Mouse (Mus musculus): ENCODE measurements around the gene Igfbp7. TPM values are rescaled to one million over a fixed set of nuclear protein-coding genes. Genes with fewer than 3 reads are reported as not detected.
A peak's percentile ranks its signal among the peaks of the same experiment; 100 is the strongest.

Gene Igfbp7
- polyA plus RNA-seq (2012; fragmentation: generic; extraction: Trizol), result 201 TPM

DNA sequence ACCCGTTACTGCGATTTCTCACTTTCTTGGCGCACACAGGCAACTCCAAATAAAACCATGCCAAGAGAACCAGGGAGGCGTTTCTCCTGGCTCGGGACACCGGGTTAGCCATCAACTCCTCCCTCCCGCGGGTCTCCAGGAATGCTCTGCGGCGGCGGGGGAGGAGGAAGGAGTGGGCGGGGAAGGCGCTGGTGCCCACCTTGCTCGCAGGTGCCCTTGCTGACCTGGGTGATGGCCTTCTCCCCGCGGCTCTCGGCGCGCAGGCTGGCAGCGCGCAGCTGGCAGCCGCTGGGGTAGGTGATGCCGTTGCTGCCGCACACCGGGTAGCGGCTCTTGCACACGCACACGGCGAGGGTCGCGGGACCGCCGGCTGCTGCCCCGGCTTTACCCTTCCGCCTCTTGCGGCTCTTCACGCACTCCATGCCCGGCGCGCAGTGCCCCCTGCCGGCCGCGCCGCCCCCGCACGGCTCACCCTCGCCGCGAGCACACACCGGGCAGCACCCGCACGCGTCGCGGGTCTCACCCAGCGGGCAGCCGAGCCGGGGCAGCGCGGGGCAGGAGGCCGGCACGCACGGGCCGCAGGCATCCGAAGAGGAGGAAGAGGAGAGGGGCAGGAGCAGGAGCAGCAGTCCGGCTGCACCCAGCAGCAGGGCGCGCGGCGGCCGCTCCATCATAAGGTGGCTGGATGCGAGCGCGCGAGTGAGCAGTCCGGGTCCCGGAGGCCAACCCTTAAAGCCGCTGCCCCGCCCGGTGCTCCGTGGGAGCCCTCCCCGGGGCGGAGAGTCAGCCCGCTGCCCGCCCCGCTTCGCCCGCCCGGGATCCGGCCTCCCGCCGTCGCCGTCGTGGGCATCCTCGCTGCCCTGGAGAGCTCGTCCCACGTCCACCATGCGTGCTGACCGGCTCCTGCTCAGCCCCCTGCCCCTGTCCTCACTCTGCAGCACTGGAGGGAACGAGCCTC lies at the start of gene Igfbp7:
TSS of gene Igfbp7 (minus strand) at position 701 of the 958 bp plus-strand sequence.
- no peaks in the 10 kb centered on the region for H3K27me3 ChIP-seq (ENCODE audit: control insufficient read depth, insufficient read depth, insufficient read length)
- TF ChIP-seq MYOG (IDR thresholded peaks at IDR 0.05; ENCODE audit: control insufficient read depth in 1 of 3, insufficient read depth in 1 of 3, insufficient read length in 2 of 3, low read depth in 2 of 3) (peak in 2 of 3 experiments; percentile 1 to 23), USF1 (IDR thresholded peaks at IDR 0.05; ENCODE audit: low read depth) (no peak), E2F4 (IDR thresholded peaks at IDR 0.05; ENCODE audit: insufficient read depth) (no peak), CEBPB (IDR thresholded peaks at IDR 0.05; ENCODE audit: insufficient read depth, poor library complexity, severe bottlenecking) (no peak), POLR2AphosphoS2 (IDR thresholded peaks at IDR 0.05; ENCODE audit: insufficient read length, low read depth) (peak; percentile 72), POLR2A (IDR thresholded peaks at IDR 0.05; ENCODE audit: insufficient read length, low read depth) (peak; percentile 91), SRF (IDR thresholded peaks at IDR 0.05; ENCODE audit: control insufficient read depth, insufficient read length, low read depth) (no peak), MYOD1 (IDR thresholded peaks at IDR 0.05; ENCODE audit: control insufficient read depth in 1 of 3, insufficient read length in 2 of 3, low read depth in 2 of 3) (peak in 2 of 3 experiments; percentile 6 to 58), MAX (IDR thresholded peaks at IDR 0.05; ENCODE audit: low read depth) (no peak), REST (IDR thresholded peaks at IDR 0.05; ENCODE audit: insufficient read depth, insufficient read length) (no peak), TCF12 (IDR thresholded peaks at IDR 0.05; ENCODE audit: insufficient read depth, poor library complexity, severe bottlenecking) (no peak), TCF3 (IDR thresholded peaks at IDR 0.05; ENCODE audit: insufficient read length, low read depth) (no peak)
- H3K4me2 ChIP-seq (ENCODE audit: low read depth), result peak within 1 kb of the TSS; percentile 93
- H3K36me3 ChIP-seq (ENCODE audit: control insufficient read depth, insufficient read depth), result no peaks in the 10 kb centered on the region
- H3K79me2 ChIP-seq (ENCODE audit: control insufficient read depth, insufficient read depth), result peaks cover 32% of the 10 kb centered on the region
- H3K4me3 ChIP-seq, result peak within 1 kb of the TSS; percentile 25
- H3ac ChIP-seq (ENCODE audit: control insufficient read depth, insufficient read length), result peak within 1 kb of the TSS; percentile 84

DNA sequence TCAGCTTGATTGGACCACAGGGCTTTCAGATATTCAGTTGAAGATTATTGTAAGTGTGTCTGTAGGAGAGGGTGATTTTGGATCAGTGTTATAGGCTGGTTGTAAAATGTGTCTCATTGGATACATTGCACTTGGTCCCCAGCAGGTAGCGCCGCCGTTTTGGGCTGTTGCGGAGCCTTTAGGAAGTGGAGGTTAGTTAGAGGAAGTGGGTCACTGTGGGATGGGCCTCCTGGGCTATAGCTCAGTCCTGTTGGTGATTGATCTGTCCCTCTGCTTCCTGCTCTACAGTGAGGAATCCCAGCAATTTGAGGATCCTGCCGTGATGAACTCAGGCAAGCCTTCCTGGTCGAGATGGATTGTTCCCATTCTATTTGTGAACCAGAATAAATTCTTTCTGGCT lies 44.3 kb upstream of the Igfbp7 start:
- TF ChIP-seq MYOD1 (IDR thresholded peaks at IDR 0.05; ENCODE audit: control insufficient read depth in 1 of 3, insufficient read length in 2 of 3, low read depth in 2 of 3) (no peak), MYOG (IDR thresholded peaks at IDR 0.05; ENCODE audit: control insufficient read depth in 1 of 3, insufficient read depth in 1 of 3, insufficient read length in 2 of 3, low read depth in 2 of 3) (no peak), SRF (IDR thresholded peaks at IDR 0.05; ENCODE audit: control insufficient read depth, insufficient read length, low read depth) (no peak), POLR2A (IDR thresholded peaks at IDR 0.05; ENCODE audit: insufficient read length, low read depth) (no peak), E2F4 (IDR thresholded peaks at IDR 0.05; ENCODE audit: insufficient read depth) (no peak), USF1 (IDR thresholded peaks at IDR 0.05; ENCODE audit: low read depth) (no peak), MAX (IDR thresholded peaks at IDR 0.05; ENCODE audit: low read depth) (no peak), TCF12 (IDR thresholded peaks at IDR 0.05; ENCODE audit: insufficient read depth, poor library complexity, severe bottlenecking) (no peak), CEBPB (IDR thresholded peaks at IDR 0.05; ENCODE audit: insufficient read depth, poor library complexity, severe bottlenecking) (no peak), TCF3 (IDR thresholded peaks at IDR 0.05; ENCODE audit: insufficient read length, low read depth) (no peak), POLR2AphosphoS2 (IDR thresholded peaks at IDR 0.05; ENCODE audit: insufficient read length, low read depth) (no peak), REST (IDR thresholded peaks at IDR 0.05; ENCODE audit: insufficient read depth, insufficient read length) (no peak)
- Histone ChIP-seq H3K79me2 (ENCODE audit: control insufficient read depth, insufficient read depth) (no peaks in the 10 kb centered on the region), H3K4me2 (ENCODE audit: low read depth) (no peak overlapping the region), H3ac (ENCODE audit: control insufficient read depth, insufficient read length) (no peak overlapping the region), H3K27me3 (ENCODE audit: control insufficient read depth, insufficient read depth, insufficient read length) (no peaks in the 10 kb centered on the region), H3K4me3 (no peak overlapping the region), H3K36me3 (ENCODE audit: control insufficient read depth, insufficient read depth) (no peaks in the 10 kb centered on the region)

DNA sequence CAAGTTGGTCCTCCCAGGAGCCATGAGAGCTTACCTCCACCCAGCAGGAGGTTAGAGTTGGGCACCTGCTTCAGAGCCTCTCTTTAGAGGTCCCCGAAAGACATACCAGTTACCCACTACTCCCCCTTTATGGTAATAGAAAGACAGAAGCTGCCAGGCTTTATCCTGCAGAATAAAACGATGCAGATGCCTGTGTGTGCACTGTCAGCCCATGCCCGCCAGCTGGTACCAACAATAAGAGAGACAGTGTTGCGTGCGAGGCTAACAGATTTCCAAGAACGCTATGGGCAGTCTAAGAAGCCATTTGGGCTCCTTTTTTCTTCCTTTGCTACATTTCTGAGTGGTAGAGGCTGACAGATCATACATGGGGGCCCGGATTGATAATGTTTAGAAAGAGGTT lies 41.7 kb upstream of the Igfbp7 start:
- H3K79me2 ChIP-seq (ENCODE audit: control insufficient read depth, insufficient read depth), result no peaks in the 10 kb centered on the region
- TF ChIP-seq USF1 (IDR thresholded peaks at IDR 0.05; ENCODE audit: low read depth), result no peak

DNA sequence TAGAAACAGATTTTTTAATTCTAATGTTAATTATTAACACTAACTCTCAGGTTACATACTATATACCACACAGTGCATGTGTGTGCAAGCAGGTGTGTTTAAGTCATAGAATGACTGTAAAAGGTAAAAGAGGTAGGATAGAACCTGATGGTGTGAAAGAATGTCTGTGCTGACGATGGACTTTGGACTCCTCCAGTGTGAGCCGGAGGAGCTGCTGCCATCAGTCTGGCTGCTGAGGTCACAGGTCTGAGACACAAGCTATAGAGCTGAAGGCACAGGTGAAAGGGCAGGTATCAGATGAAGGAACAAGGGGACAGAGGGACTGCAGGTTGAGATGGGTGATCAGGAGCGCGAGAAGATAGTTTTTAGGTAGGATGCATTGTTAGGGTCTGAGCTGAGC lies 37.6 kb upstream of the Igfbp7 start:
- TF ChIP-seq TCF3 (IDR thresholded peaks at IDR 0.05; ENCODE audit: insufficient read length, low read depth) (no peak), REST (IDR thresholded peaks at IDR 0.05; ENCODE audit: insufficient read depth, insufficient read length) (no peak), E2F4 (IDR thresholded peaks at IDR 0.05; ENCODE audit: insufficient read depth) (no peak), POLR2A (IDR thresholded peaks at IDR 0.05; ENCODE audit: insufficient read length, low read depth) (no peak), MYOD1 (IDR thresholded peaks at IDR 0.05; ENCODE audit: control insufficient read depth in 1 of 3, insufficient read length in 2 of 3, low read depth in 2 of 3) (no peak), SRF (IDR thresholded peaks at IDR 0.05; ENCODE audit: control insufficient read depth, insufficient read length, low read depth) (no peak), POLR2AphosphoS2 (IDR thresholded peaks at IDR 0.05; ENCODE audit: insufficient read length, low read depth) (no peak), MYOG (IDR thresholded peaks at IDR 0.05; ENCODE audit: control insufficient read depth in 1 of 3, insufficient read depth in 1 of 3, insufficient read length in 2 of 3, low read depth in 2 of 3) (no peak), TCF12 (IDR thresholded peaks at IDR 0.05; ENCODE audit: insufficient read depth, poor library complexity, severe bottlenecking) (no peak), USF1 (IDR thresholded peaks at IDR 0.05; ENCODE audit: low read depth) (no peak), CEBPB (IDR thresholded peaks at IDR 0.05; ENCODE audit: insufficient read depth, poor library complexity, severe bottlenecking) (no peak), MAX (IDR thresholded peaks at IDR 0.05; ENCODE audit: low read depth) (no peak)
- Histone ChIP-seq H3K4me2 (ENCODE audit: low read depth) (no peak overlapping the region), H3K79me2 (ENCODE audit: control insufficient read depth, insufficient read depth) (no peaks in the 10 kb centered on the region), H3ac (ENCODE audit: control insufficient read depth, insufficient read length) (no peak overlapping the region), H3K36me3 (ENCODE audit: control insufficient read depth, insufficient read depth) (no peaks in the 10 kb centered on the region), H3K4me3 (no peak overlapping the region), H3K27me3 (ENCODE audit: control insufficient read depth, insufficient read depth, insufficient read length) (peaks cover 22% of the 10 kb centered on the region)

More for the DNA sequence above, 41.7 kb upstream of the Igfbp7 start:
- Histone ChIP-seq H3K4me2 (ENCODE audit: low read depth) (no peak overlapping the region), H3K36me3 (ENCODE audit: control insufficient read depth, insufficient read depth) (no peaks in the 10 kb centered on the region), H3ac (ENCODE audit: control insufficient read depth, insufficient read length) (no peak overlapping the region), H3K27me3 (ENCODE audit: control insufficient read depth, insufficient read depth, insufficient read length) (no peaks in the 10 kb centered on the region), H3K4me3 (no peak overlapping the region)
